Mouse (Mus musculus): ENCODE results near the gene E2f8. TPM values are rescaled to one million over a fixed set of nuclear protein-coding genes. Genes with fewer than 3 reads are reported as not detected.

The E2f8 gene
- total and polyA plus RNA-seq, 3 experiments, result 2.6 to 17.1 (median 3.8) TPM

GRCm38 (mm10) chr7:48842353-48842752 is 39.0 kb downstream of the E2f8 start:
- TF ChIP-seq ZMIZ1 (IDR thresholded peaks at IDR 0.05; ENCODE audit: low read depth, low read length) (no peak), USF1 (IDR thresholded peaks at IDR 0.05; ENCODE audit: low read depth, low read length) (no peak), E2F4 (IDR thresholded peaks at IDR 0.05; ENCODE audit: insufficient replicate concordance, low read depth, low read length) (no peak), EP300 (IDR thresholded peaks at IDR 0.05; ENCODE audit: low read length) (no peak), SMC3 (IDR thresholded peaks at IDR 0.05; ENCODE audit: low read depth, low read length) (no peak), MAFK (IDR thresholded peaks at IDR 0.05; ENCODE audit: insufficient replicate concordance, low read length) (no peak)
- no peak for DNase-seq (ENCODE audit: extremely low read depth)
- Histone ChIP-seq H3K4me2 (ENCODE audit: insufficient read depth, low read depth, poor library complexity, severe bottlenecking) (no peak overlapping the region), H3K4me3 (replicated peaks in 1 of 3; ENCODE audit: low read depth in 2 of 3, low read length in 2 of 3, poor library complexity in 1 of 3) (no peak overlapping the region), H3K9me3 (replicated peaks; ENCODE audit: low read length) (no peaks in the 10 kb centered on the region), H3K36me3 (replicated peaks in 1 of 2; ENCODE audit: control insufficient read depth in 1 of 2, insufficient read depth in 1 of 2, low read length in 1 of 2) (no peaks in the 10 kb centered on the region), H3K9ac (ENCODE audit: insufficient read depth, low read depth) (no peak overlapping the region), H3K4me1 (ENCODE audit: control insufficient read depth in 1 of 2, insufficient read depth in 2 of 2) (no peaks in the 10 kb centered on the region), H3K79me2 (replicated peaks; ENCODE audit: control insufficient read depth, extremely low read depth, insufficient read depth, poor library complexity, severe bottlenecking) (no peaks in the 10 kb centered on the region), H3K27me3 (replicated peaks) (no peaks in the 10 kb centered on the region), H3K27ac (ENCODE audit: insufficient read depth, low read depth) (no peak overlapping the region)
- dilution Hi-C loops (cut with MboI; ENCODE audit: extremely low pct_ligation_motif_present, extremely low pct_unique_long_range_greater_than_20kb, low sequenced_read_pairs) (no loop called here), in situ Hi-C loops (cut with MboI; ENCODE audit: low pct_ligation_motif_present, low pct_unique_long_range_greater_than_20kb, low sequenced_read_pairs) (no loop called here)

DNA sequence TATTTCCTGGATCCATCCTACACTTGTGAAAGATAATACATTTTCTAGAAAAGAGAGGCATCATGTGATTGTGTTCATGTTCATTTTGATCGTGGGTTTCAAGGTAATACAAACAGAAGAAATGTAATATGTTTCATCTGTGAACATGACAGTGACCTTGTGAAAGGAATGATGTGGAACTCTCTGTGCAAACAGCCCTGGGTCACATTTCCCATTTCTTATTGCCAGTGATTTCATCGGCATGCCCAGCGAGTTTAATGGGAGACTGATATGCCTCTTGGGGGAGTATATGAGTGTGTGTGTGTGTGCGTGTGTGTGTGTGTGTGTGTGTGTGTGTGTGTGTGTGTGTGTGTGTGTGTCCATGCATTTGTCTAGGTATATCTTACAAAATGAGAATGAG is 39.9 kb downstream of the E2f8 start:
- no peak overlapping the region for H3K9ac ChIP-seq (ENCODE audit: insufficient read depth, low read depth)
- H3K36me3 ChIP-seq (replicated peaks in 1 of 2; ENCODE audit: control insufficient read depth in 1 of 2, insufficient read depth in 1 of 2, low read length in 1 of 2), result no peaks in the 10 kb centered on the region
- H3K4me2 ChIP-seq (ENCODE audit: insufficient read depth, low read depth, poor library complexity, severe bottlenecking), result no peak overlapping the region
- H3K27me3 ChIP-seq (replicated peaks), result no peaks in the 10 kb centered on the region
- no peak for TF ChIP-seq UBTF (IDR thresholded peaks at IDR 0.05; ENCODE audit: low read depth, low read length)
- no peak for TF ChIP-seq TBP (conservative IDR thresholded peaks at IDR 0.05; ENCODE audit: low read depth, low read length)
- no peak for TF ChIP-seq ZMIZ1 (IDR thresholded peaks at IDR 0.05; ENCODE audit: low read depth, low read length)
- TF ChIP-seq CHD1 (IDR thresholded peaks at IDR 0.05; ENCODE audit: low read depth, low read length), result no peak
- no peak for TF ChIP-seq MAX (IDR thresholded peaks at IDR 0.05; ENCODE audit: low read length)
- no peak for TF ChIP-seq MAZ (IDR thresholded peaks at IDR 0.05; ENCODE audit: low read depth, low read length)
- TF ChIP-seq NRF1 (IDR thresholded peaks at IDR 0.05; ENCODE audit: low read depth, low read length), result no peak
- no peak for TF ChIP-seq USF2 (conservative IDR thresholded peaks at IDR 0.05; ENCODE audit: low read depth, low read length)
- no peak for TF ChIP-seq ZKSCAN1 (IDR thresholded peaks at IDR 0.05; ENCODE audit: borderline replicate concordance, low read depth, low read length)
- no peak for TF ChIP-seq JUND (conservative IDR thresholded peaks at IDR 0.05; ENCODE audit: low read depth, low read length)
- TF ChIP-seq POLR2A (IDR thresholded peaks at IDR 0.05; ENCODE audit: low read depth, low read length), result no peak
- TF ChIP-seq POLR2AphosphoS2 (IDR thresholded peaks at IDR 0.05; ENCODE audit: low read depth, low read length), result no peak
- no peak for TF ChIP-seq ELF1 (IDR thresholded peaks at IDR 0.05; ENCODE audit: low read depth, low read length)
- TF ChIP-seq MXI1 (IDR thresholded peaks at IDR 0.05; ENCODE audit: low read depth, low read length), result no peak
- no peak for TF ChIP-seq HCFC1 (IDR thresholded peaks at IDR 0.05; ENCODE audit: low read depth, low read length)
- H3K9me3 ChIP-seq (replicated peaks; ENCODE audit: low read length), result no peaks in the 10 kb centered on the region
- in situ Hi-C loops (cut with MboI; ENCODE audit: low pct_ligation_motif_present, low pct_unique_long_range_greater_than_20kb, low sequenced_read_pairs), result no loop called here
- no peak for DNase-seq (ENCODE audit: extremely low read depth)
- H3K27ac ChIP-seq (ENCODE audit: insufficient read depth, low read depth), result no peak overlapping the region
- no peak overlapping the region for H3K4me3 ChIP-seq (replicated peaks in 1 of 3; ENCODE audit: low read depth in 2 of 3, low read length in 2 of 3, poor library complexity in 1 of 3)
- no peaks in the 10 kb centered on the region for H3K79me2 ChIP-seq (replicated peaks; ENCODE audit: control insufficient read depth, extremely low read depth, insufficient read depth, poor library complexity, severe bottlenecking)
- no peaks in the 10 kb centered on the region for H3K4me1 ChIP-seq (ENCODE audit: control insufficient read depth in 1 of 2, insufficient read depth in 2 of 2)
- dilution Hi-C loops (cut with MboI; ENCODE audit: extremely low pct_ligation_motif_present, extremely low pct_unique_long_range_greater_than_20kb, low sequenced_read_pairs), result no loop called here

All from CH12.LX (cell line).